Mouse (Mus musculus) MEL (cell line): ENCODE data around the gene Gbx2. TPM values are rescaled to one million over a fixed set of nuclear protein-coding genes. Genes with fewer than 3 reads are reported as not detected.

Experiments used
- DNase-seq: peaks from one replicate; pipeline ENCODE4 v3.0.0; 2011; ENCODE audit warnings: low read depth, low spot score
- H3K27ac ChIP-seq: 2 replicates; pipeline ENCODE4 v1.5.1; 2012; ENCODE audit warnings: low read depth, mild to moderate bottlenecking, control low read depth, low read length, moderate library complexity; ENCODE audit not compliant: control insufficient read depth
- H3K27me3 ChIP-seq, 2 experiments: fragments of 150-350 bp in 1 of 2; sonication (generic) in 1 of 2; 2 replicates each; pipeline ENCODE4 v1.6.1; 2012; ENCODE audit warnings: low read length in 2 of 2, mild to moderate bottlenecking in 2 of 2, improper control_type of control experiment in 1 of 2, moderate library complexity in 1 of 2; ENCODE audit not compliant: insufficient read depth in 2 of 2, control insufficient read depth in 1 of 2
- H3K36me3 ChIP-seq, 2 experiments: 2 replicates each; pipeline ENCODE4 v1.6.1; 2012 to 2014; ENCODE audit warnings: low read length in 2 of 2, improper control_type of control experiment in 1 of 2, inconsistent platforms in 1 of 2, mild to moderate bottlenecking in 1 of 2; ENCODE audit not compliant: insufficient read depth in 2 of 2, control insufficient read depth in 1 of 2
- H3K4me1 ChIP-seq, 2 experiments: fragments of 150-350 bp in 1 of 2; sonication (generic) in 1 of 2; 2 replicates each; pipeline ENCODE4 v1.6.1; 2012; ENCODE audit warnings: low read length in 2 of 2, improper control_type of control experiment in 1 of 2, mild to moderate bottlenecking in 1 of 2; ENCODE audit not compliant: insufficient read depth in 2 of 2, control insufficient read depth in 1 of 2
- H3K4me3 ChIP-seq, 2 experiments: fragments of 150-350 bp in 1 of 2; sonication (generic) in 1 of 2; 2 replicates each; pipeline ENCODE4 v1.5.1; 2012; ENCODE audit warnings: low read depth in 2 of 2, low read length in 2 of 2, mild to moderate bottlenecking in 2 of 2, moderate library complexity in 2 of 2, control low read depth in 1 of 2, improper control_type of control experiment in 1 of 2; ENCODE audit not compliant: control insufficient read depth in 1 of 2, insufficient read depth in 1 of 2
- H3K79me2 ChIP-seq: 2 replicates; pipeline ENCODE4 v1.6.1; 2012; ENCODE audit warnings: mild to moderate bottlenecking, low read length, moderate library complexity; ENCODE audit not compliant: control insufficient read depth, poor library complexity, insufficient read depth
- H3K9ac ChIP-seq: 2 replicates; pipeline ENCODE4 v1.6.1; 2012; ENCODE audit warnings: low read depth, mild to moderate bottlenecking, control low read depth, low read length, moderate library complexity; ENCODE audit not compliant: control insufficient read depth, poor library complexity, severe bottlenecking
- H3K9me3 ChIP-seq: fragments of 150-350 bp; sonication (generic); replicated peaks from 2 replicates; pipeline ENCODE4 v1.6.1; 2012; ENCODE audit warnings: mild to moderate bottlenecking, low read length, improper control_type of control experiment, moderate library complexity; ENCODE audit not compliant: insufficient read depth
- CHD2 ChIP-seq: IDR thresholded peaks from 2 replicates; pipeline ENCODE4 v1.6.1; 2011; ENCODE audit warnings: low read length, improper control_type of control experiment
- CTCF ChIP-seq, 3 experiments: IDR thresholded peaks in 2 of 3; conservative IDR thresholded peaks in 1 of 3; 2 replicates each; pipeline ENCODE4 v1.5.1; 2011 to 2012; ENCODE audit warnings: low read length in 3 of 3, low read depth in 2 of 3, mild to moderate bottlenecking in 2 of 3, improper control_type of control experiment in 1 of 3, inconsistent platforms in 1 of 3, mixed read lengths in 1 of 3, moderate library complexity in 1 of 3; ENCODE audit not compliant: control insufficient read depth in 1 of 3, insufficient read depth in 1 of 3, poor library complexity in 1 of 3, severe bottlenecking in 1 of 3
- ELF1 ChIP-seq: IDR thresholded peaks from 2 replicates; pipeline ENCODE4 v1.6.1; 2014; ENCODE audit warnings: low read depth, mild to moderate bottlenecking, inconsistent platforms, low read length, improper control_type of control experiment, moderate library complexity
- EP300 ChIP-seq, 2 experiments: IDR thresholded peaks; 2 replicates each; pipeline ENCODE4 v1.6.1; 2011; ENCODE audit warnings: improper control_type of control experiment in 2 of 2, low read length in 2 of 2, low read depth in 1 of 2, mild to moderate bottlenecking in 1 of 2
- ETS1 ChIP-seq: IDR thresholded peaks from 2 replicates; pipeline ENCODE4 v1.6.1; 2012; ENCODE audit warnings: low read depth, mild to moderate bottlenecking, inconsistent platforms, low read length, improper control_type of control experiment, moderate library complexity
- GABPA ChIP-seq: IDR thresholded peaks from 2 replicates; pipeline ENCODE4 v1.6.1; 2012; ENCODE audit warnings: low read depth, mild to moderate bottlenecking, inconsistent platforms, low read length, improper control_type of control experiment, moderate library complexity
- GATA1 ChIP-seq: IDR thresholded peaks from 2 replicates; pipeline ENCODE4 v1.6.1; 2011; ENCODE audit warnings: low read depth, low read length, improper control_type of control experiment
- HCFC1 ChIP-seq: IDR thresholded peaks from 2 replicates; pipeline ENCODE4 v1.6.1; 2012; ENCODE audit warnings: low read depth, mild to moderate bottlenecking, inconsistent platforms, low read length, improper control_type of control experiment, moderate library complexity
- JUND ChIP-seq: IDR thresholded peaks from 2 replicates; pipeline ENCODE4 v1.6.1; 2011; ENCODE audit warnings: low read depth, mild to moderate bottlenecking, improper control_type of control experiment, low read length
- MAFK ChIP-seq: IDR thresholded peaks from 2 replicates; pipeline ENCODE4 v1.6.1; 2011; ENCODE audit warnings: low read depth, mild to moderate bottlenecking, low read length, improper control_type of control experiment, borderline replicate concordance
- MAZ ChIP-seq: IDR thresholded peaks from 2 replicates; pipeline ENCODE4 v1.6.1; 2012; ENCODE audit warnings: low read depth, mild to moderate bottlenecking, inconsistent platforms, low read length, improper control_type of control experiment
- MEF2A ChIP-seq: IDR thresholded peaks from 2 replicates; pipeline ENCODE4 v1.6.1; 2014; ENCODE audit warnings: low read depth, mild to moderate bottlenecking, inconsistent platforms, low read length, improper control_type of control experiment; ENCODE audit not compliant: poor library complexity, insufficient replicate concordance, severe bottlenecking; ENCODE audit errors: extremely low read depth
- MYB ChIP-seq: IDR thresholded peaks from 2 replicates; pipeline ENCODE4 v1.6.1; 2011; ENCODE audit warnings: mild to moderate bottlenecking, low read depth, low read length, improper control_type of control experiment
- MYC ChIP-seq: IDR thresholded peaks from 2 replicates; pipeline ENCODE4 v1.6.1; 2011; ENCODE audit warnings: low read depth, mild to moderate bottlenecking, low read length, improper control_type of control experiment, moderate library complexity
- POLR2A ChIP-seq, 2 experiments: IDR thresholded peaks; 2 replicates each; pipeline ENCODE4 v1.6.1; 2011 to 2012; ENCODE audit warnings: low read length in 2 of 2, mild to moderate bottlenecking in 2 of 2, control low read depth in 1 of 2, improper control_type of control experiment in 1 of 2, low read depth in 1 of 2, moderate library complexity in 1 of 2; ENCODE audit not compliant: control insufficient read depth in 1 of 2, insufficient read depth in 1 of 2, poor library complexity in 1 of 2
- RCOR1 ChIP-seq: IDR thresholded peaks from 2 replicates; pipeline ENCODE4 v1.6.1; 2012; ENCODE audit warnings: low read depth, mild to moderate bottlenecking, inconsistent platforms, low read length, improper control_type of control experiment
- TAL1 ChIP-seq: IDR thresholded peaks from 2 replicates; pipeline ENCODE4 v1.6.1; 2012; ENCODE audit warnings: mild to moderate bottlenecking, inconsistent platforms, low read length, moderate library complexity, mixed read lengths
- TCF12 ChIP-seq: IDR thresholded peaks from 2 replicates; pipeline ENCODE4 v1.6.1; 2014; ENCODE audit warnings: low read depth, mild to moderate bottlenecking, inconsistent platforms, low read length, improper control_type of control experiment, moderate library complexity
- ZC3H11A ChIP-seq: IDR thresholded peaks from 2 replicates; pipeline ENCODE4 v1.6.1; 2012; ENCODE audit warnings: low read depth, mild to moderate bottlenecking, inconsistent platforms, low read length, improper control_type of control experiment
- ZNF384 ChIP-seq: IDR thresholded peaks from 2 replicates; pipeline ENCODE4 v1.6.1; 2012; ENCODE audit warnings: low read depth, mild to moderate bottlenecking, inconsistent platforms, low read length, improper control_type of control experiment
- polyA plus RNA-seq, 2 experiments: library from polyadenylated mRNA; stranded (reverse) in 1 of 2; unstranded in 1 of 2; fragments of >175 nt in 1 of 2; fragments of >200 nt in 1 of 2; gene quantifications; 2 replicates each; pipeline versions ENCODE4 v1.2.1 to v1.2.4; 2012; ENCODE audit warnings: low replicate concordance in 2 of 2, low read depth in 1 of 2; ENCODE audit not compliant: insufficient read length in 2 of 2, insufficient read depth in 1 of 2, missing spikeins in 1 of 2
- total RNA-seq: library from RNA; depleted of rRNA; stranded (reverse); fragments of 300-350 nt; gene quantifications from 2 replicates; pipeline ENCODE4 v1.2.3, GENCODE M21; 2012

The Gbx2 gene
- total and polyA plus RNA-seq, 3 experiments, result not detected

DNA sequence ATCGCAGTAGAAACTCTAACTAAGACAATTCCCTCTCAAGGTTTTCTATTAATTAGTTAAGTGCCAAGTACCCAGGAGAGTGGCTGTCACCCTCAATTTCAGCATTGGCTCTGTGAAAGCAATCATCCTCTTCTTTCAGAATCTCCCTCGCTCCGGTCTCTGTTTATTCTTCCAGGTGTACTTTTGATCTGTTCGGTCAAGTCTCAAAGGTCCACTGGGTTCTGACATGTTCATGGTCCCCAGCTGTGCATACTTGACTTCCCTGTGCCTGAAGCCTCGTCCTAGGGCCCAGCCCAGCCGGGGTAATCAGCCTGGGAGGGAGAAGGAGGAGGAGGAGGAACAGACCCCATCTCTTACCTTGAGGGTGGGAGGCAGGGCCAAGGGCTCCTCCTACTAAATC lies 11.8 kb downstream of the Gbx2 start:
- Histone ChIP-seq H3K4me1 (no peaks in the 10 kb centered on the region), H3K9ac (no peak overlapping the region), H3K36me3 (no peaks in the 10 kb centered on the region)
- DNase-seq, result no peak
- no peak for TF ChIP-seq MEF2A
- no peak for TF ChIP-seq JUND
- TF ChIP-seq TAL1, result no peak
- no peak for TF ChIP-seq RCOR1
- TF ChIP-seq, all 39 proteins: peak for 0
- Histone ChIP-seq H3K27me3 (no peaks in the 10 kb centered on the region), H3K4me3 (no peak overlapping the region), H3K27ac (no peak overlapping the region), H3K9me3 (no peaks in the 10 kb centered on the region), H3K79me2 (no peaks in the 10 kb centered on the region)

DNA sequence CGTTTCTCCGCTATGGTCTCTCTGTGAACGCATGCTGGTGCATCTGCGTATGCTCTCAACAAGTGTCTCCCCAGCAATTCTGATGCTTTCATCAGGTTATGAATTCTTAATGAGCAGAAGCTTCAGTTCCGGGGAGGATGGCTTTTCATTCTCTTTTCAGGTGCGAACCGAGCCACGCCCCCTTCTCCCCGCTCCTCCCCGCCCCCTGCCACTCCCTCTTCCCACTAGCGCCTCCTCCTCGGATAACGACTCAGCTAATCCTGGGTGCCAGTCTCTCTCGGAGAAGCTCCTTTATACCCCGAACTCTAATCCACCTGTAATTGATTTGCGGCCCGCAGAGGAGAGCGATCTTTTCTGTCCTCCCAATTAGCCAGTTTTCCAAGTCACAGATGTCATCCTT lies 12.9 kb downstream of the Gbx2 start:
- DNase-seq, result no peak
- no peak overlapping the region for H3K9ac ChIP-seq
- no peaks in the 10 kb centered on the region for H3K9me3 ChIP-seq
- H3K4me3 ChIP-seq, result no peak overlapping the region
- no peak for TF ChIP-seq GATA1
- no peak for TF ChIP-seq TAL1
- no peak for TF ChIP-seq ZC3H11A
- TF ChIP-seq ZNF384, result no peak
- TF ChIP-seq CHD2, result no peak
- TF ChIP-seq MYC, result no peak
- TF ChIP-seq POLR2A (IDR thresholded peaks at IDR 0.05; ENCODE audit: control insufficient read depth in 1 of 2, insufficient read depth in 1 of 2, low read depth in 1 of 2, low read length in 2 of 2, poor library complexity in 1 of 2), result no peak
- no peak for TF ChIP-seq HCFC1
- no peak for TF ChIP-seq MAFK
- TF ChIP-seq ELF1, result no peak
- no peak for TF ChIP-seq EP300 (IDR thresholded peaks at IDR 0.05; ENCODE audit: low read depth in 1 of 2, low read length in 2 of 2)
- TF ChIP-seq, all 39 proteins: peak for 0
- Histone ChIP-seq H3K79me2 (no peaks in the 10 kb centered on the region), H3K36me3 (no peaks in the 10 kb centered on the region), H3K27me3 (no peaks in the 10 kb centered on the region), H3K27ac (no peak overlapping the region), H3K4me1 (no peaks in the 10 kb centered on the region)

DNA sequence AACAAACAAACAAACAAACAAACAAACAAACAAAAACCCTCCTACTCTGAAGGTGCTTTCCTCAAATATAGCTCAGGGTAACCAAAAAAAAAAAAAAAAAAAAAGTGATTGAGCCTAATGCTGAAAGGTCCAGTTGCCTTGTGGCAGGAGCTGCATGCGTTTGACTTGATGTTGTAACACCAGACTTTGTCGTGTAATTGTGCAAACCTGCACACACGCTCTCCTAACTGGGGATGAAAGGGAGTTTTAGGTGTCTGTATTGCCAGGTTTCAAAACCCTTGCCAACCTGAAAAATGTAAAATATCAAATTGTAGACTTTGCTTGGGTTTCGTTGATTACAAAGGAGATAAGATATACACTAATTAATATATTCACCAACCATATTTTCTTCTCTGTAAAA lies 17.4 kb downstream of the Gbx2 start:
- TF ChIP-seq ZNF384 (no peak), CTCF (IDR thresholded peaks at IDR 0.05 in 2 of 3, conservative IDR thresholded peaks at IDR 0.05 in 1 of 3; ENCODE audit: control insufficient read depth in 1 of 3, insufficient read depth in 1 of 3, low read depth in 2 of 3, low read length in 3 of 3, poor library complexity in 1 of 3, severe bottlenecking in 1 of 3) (no peak), JUND (no peak), MAZ (no peak), TCF12 (no peak), MYB (no peak), ETS1 (no peak), GABPA (no peak)
- H3K27ac ChIP-seq, result no peak overlapping the region
- no peak for DNase-seq
- no peaks in the 10 kb centered on the region for H3K4me1 ChIP-seq
- H3K79me2 ChIP-seq, result no peaks in the 10 kb centered on the region
- H3K9me3 ChIP-seq, result no peaks in the 10 kb centered on the region
- no peak overlapping the region for H3K9ac ChIP-seq
- no peak overlapping the region for H3K4me3 ChIP-seq
- no peaks in the 10 kb centered on the region for H3K27me3 ChIP-seq
- no peaks in the 10 kb centered on the region for H3K36me3 ChIP-seq
